Mouse (Mus musculus) right cerebral cortex, postnatal 4 days (tissue): ENCODE measurements around the gene Fer.
"Not testable (repeated sequence)": the region's sequence is repeated elsewhere in the genome, so short reads cannot be mapped to it uniquely, and the experiment has no call there.

Experiments used
- DNase-seq: peaks from one replicate; pipeline ENCODE4 v3.0.0-alpha.2; 2022

Fer gene

GRCm38 (mm10) chr17:63863012-63863630 is at the start of gene Fer:
TSS of gene Fer (plus strand) at chr17:63863062.
- DNase-seq: no peak

- DNase-seq: no peak
Observed at GRCm38 (mm10) chr17:63813552-63813951, 49.3 kb upstream of the Fer start.

GRCm38 (mm10) chr17:63818444-63819027 is 44.3 kb upstream of the Fer start:
- DNase-seq: no peak

GRCm38 (mm10) chr17:63824141-63824540 is 38.7 kb upstream of the Fer start:
- no peak for DNase-seq

- no peak for DNase-seq
Observed at GRCm38 (mm10) chr17:63826196-63826595, 36.7 kb upstream of the Fer start.

GRCm38 (mm10) chr17:63826767-63827166 is 36.1 kb upstream of the Fer start:
- no peak for DNase-seq

GRCm38 (mm10) chr17:63828561-63829332 is 34.1 kb upstream of the Fer start:
- DNase-seq: no peak

- no peak for DNase-seq
Observed at GRCm38 (mm10) chr17:63831550-63831949, 31.3 kb upstream of the Fer start.

GRCm38 (mm10) chr17:63836223-63836622 is 26.6 kb upstream of the Fer start:
- DNase-seq: no peak

- DNase-seq: no peak
Observed at GRCm38 (mm10) chr17:63836641-63837040, 26.2 kb upstream of the Fer start.

GRCm38 (mm10) chr17:63838144-63838543 is 24.7 kb upstream of the Fer start:
- DNase-seq: no peak

GRCm38 (mm10) chr17:63839636-63840269 is 23.1 kb upstream of the Fer start:
- DNase-seq: no peak

- no peak for DNase-seq
Observed at GRCm38 (mm10) chr17:63842226-63842625, 20.6 kb upstream of the Fer start.

- no peak for DNase-seq
Observed at GRCm38 (mm10) chr17:63844936-63845335, 17.9 kb upstream of the Fer start.

GRCm38 (mm10) chr17:63845766-63846165 is 17.1 kb upstream of the Fer start:
- not testable (repeated sequence) for DNase-seq

- DNase-seq: no peak
Observed at GRCm38 (mm10) chr17:63849151-63849550, 13.7 kb upstream of the Fer start.

- DNase-seq: peak; percentile 73
Observed at GRCm38 (mm10) chr17:63849566-63849965, 13.3 kb upstream of the Fer start.

GRCm38 (mm10) chr17:63850016-63850415 is 12.8 kb upstream of the Fer start:
- DNase-seq: no peak

- no peak for DNase-seq
Observed at GRCm38 (mm10) chr17:63857023-63857544, 5.8 kb upstream of the Fer start.

- peak; percentile 6 for DNase-seq
Observed at GRCm38 (mm10) chr17:63860988-63861387, 1.9 kb upstream of the Fer start.

- DNase-seq: no peak
Observed at GRCm38 (mm10) chr17:63862399-63862798, 463 bp upstream of the Fer start.

GRCm38 (mm10) chr17:63863647-63864149 is 836 bp downstream of the Fer start, which contains the start of gene A930002H24Rik:
TSS of gene A930002H24Rik (minus strand) at chr17:63863791.
- DNase-seq: peak; percentile 97

GRCm38 (mm10) chr17:63864171-63864571 is 1.3 kb downstream of the Fer start:
- no peak for DNase-seq
